Mouse (Mus musculus): ENCODE measurements around the gene Prpf40b.

Gene Prpf40b

GRCm38 (mm10) chr15:99290586-99290985 lies 4.3 kb upstream of the Prpf40b start:
- no peak for DNase-seq (ENCODE audit: low spot score in 2 of 2)

DNA sequence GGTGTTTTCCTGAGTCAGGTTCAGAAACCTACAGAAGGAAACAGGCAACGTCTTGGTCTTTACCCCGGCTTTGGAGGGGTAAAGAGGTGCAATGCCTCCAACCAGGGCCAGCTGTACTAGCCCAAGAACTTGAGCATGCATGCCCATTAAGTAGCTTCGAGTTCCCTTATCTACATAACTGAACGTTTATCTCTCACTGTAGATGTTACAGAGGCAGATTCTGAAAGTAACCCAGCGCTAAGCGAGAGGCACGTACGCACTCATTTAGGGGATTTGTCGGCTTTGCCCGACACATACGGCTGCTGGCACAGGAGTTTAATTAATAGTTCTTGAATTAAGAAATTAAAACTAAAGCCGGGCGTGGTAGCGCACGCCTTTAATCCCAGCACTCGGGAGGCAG lies 600 bp upstream of the Prpf40b start:
- DNase-seq (ENCODE audit: low spot score in 2 of 2), result no peak

GRCm38 (mm10) chr15:99295484-99295981 lies 646 bp downstream of the Prpf40b start, which contains the start of gene Fam186b:
TSS of gene Fam186b (minus strand) at chr15:99295888.
- DNase-seq (ENCODE audit: low spot score in 2 of 2), result peak in 1 of 2 experiments; percentile 45

DNA sequence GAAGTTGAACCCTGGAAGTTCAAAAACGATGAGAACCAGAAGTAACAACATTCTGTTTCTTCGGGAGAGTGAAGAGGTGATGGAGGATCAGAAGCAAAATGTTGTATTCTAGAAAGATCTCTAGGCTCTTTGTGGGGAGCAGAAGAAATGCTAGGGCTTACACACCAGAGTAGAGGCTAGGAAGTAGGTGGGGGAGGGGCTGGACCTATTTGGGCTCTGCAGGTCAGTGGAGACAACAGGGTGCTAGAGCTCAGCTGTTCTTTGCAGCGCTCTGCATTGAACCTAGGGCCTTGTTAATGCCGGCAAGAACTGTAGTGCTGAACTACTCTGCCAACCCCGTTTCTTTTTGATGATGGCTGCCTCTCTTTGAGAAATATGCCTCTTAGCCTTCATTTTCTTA lies 1.3 kb downstream of the Prpf40b start:
- no peak for DNase-seq (ENCODE audit: low spot score in 2 of 2)

DNA sequence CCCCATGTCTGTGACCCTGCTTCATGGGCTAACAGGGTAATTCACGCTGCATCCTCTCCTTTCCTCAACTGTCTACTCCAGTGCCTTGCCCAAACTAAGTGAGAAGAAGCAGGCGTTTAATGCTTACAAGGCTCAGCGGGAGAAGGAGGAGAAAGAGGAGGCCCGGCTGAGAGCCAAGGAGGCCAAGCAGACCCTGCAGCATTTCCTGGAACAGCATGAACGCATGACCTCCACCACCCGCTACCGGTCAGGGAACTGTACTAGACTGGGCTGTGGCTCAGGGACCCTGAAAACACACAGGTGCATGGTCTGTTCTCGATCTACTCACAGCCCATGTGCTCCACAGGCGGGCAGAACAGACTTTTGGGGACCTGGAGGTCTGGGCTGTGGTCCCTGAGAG lies 12.6 kb downstream of the Prpf40b start:
- no peak for DNase-seq (ENCODE audit: low spot score in 2 of 2)

DNA sequence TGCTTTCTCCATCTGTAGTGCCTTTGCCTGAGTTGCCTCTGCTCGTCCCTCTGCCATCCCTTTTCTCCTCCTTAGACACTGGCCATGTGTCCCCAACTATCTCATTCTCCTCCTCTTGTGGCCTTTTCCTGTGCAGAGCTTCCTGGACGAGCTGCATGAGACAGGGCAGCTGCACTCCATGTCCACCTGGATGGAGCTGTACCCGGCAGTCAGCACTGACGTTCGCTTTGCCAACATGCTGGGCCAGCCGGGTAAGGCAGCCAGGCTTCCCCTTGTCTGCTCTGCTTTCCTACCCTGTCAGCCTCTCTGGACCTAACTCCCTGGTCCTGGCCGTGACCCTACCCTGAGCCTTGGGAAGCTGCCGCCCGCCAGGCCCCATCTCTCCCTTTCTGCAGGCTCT lies 14.7 kb downstream of the Prpf40b start:
- no peak for DNase-seq (ENCODE audit: low spot score in 2 of 2)

- no peak for DNase-seq (ENCODE audit: low spot score in 2 of 2)
These were observed 15.7 kb downstream of the Prpf40b start for GRCm38 (mm10) chr15:99310617-99311016.

GRCm38 (mm10) chr15:99314891-99315290 lies 20.0 kb downstream of the Prpf40b start:
- DNase-seq (ENCODE audit: low spot score in 2 of 2), result no peak

DNA sequence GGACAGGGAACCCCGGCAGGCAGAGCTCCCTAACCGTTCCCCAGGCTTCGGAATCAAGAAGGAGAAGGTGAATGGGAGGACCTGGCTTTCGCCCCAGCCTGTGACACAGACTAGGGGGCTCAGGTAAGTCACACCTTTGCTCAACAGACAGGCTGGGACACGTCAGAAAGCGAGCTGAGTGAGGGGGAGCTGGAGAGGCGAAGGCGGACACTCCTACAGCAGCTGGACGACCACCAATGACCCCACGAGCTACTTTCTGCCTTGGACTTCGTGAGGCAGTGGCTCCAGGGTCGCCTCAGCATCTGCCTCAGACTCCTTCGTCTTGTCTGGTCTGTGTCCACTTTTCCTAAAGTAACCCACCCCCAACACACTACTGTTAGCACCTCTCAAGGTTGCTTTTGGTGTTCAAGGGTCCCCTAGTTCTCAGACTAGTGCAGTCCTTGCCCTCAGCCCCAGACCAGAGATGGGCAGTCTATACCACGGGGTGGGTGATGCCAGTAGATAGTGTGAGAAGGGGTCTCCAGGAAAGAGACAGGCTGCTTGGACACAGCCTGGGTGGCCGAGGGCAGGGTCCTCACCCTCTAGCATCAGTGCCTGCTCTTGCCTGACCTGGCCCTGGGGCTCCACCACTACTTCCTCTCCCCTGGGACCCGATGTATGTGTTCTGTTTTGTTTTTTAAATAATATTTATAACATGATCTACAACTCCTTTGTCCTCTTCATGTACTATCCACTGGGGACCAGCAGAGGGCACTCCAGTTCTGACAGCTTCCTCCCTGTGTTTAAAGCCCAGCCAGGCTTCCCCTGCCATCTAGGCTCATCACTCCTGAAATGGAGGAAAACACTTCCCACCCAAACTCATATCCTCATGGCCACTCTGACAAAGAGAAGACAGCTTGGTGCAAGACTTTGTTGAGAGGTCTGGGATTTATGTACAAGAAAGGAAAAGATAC lies 21.7 kb downstream of the Prpf40b start:
- peak; percentile 74 to 85 for DNase-seq (ENCODE audit: low spot score in 2 of 2)

- DNase-seq (ENCODE audit: low spot score in 2 of 2), result peak; percentile 69 to 87
These were observed 22.4 kb downstream of the Prpf40b start for GRCm38 (mm10) chr15:99317267-99317651.

GRCm38 (mm10) chr15:99318071-99318470 lies 23.2 kb downstream of the Prpf40b start:
- DNase-seq (ENCODE audit: low spot score in 2 of 2), result no peak

DNA sequence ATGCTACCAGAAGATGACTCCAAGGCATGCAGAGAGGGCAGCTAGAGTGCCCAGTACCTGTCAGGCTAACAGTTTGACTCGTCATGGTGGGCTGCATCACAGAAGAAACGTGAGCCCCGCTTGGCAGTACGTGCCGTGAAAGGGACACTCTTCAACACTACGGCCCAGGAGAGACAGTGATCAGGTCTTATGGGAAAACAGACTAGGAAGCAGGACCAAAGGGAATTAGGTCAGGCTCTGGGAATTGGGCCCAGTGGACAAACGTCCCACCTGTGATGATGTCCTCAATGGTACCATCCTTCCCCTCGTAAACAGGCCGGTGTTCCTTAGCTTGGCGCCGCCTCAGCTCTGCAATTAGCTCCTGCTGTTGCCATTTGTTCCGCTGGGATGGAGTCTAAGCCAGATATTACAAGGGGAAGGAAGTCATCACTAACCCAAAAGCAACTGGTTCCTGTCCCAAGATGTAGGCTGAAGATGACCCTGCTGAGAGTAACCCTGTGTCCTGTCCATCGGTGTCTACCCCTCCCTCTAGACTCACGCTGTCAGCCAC lies 24.0 kb downstream of the Prpf40b start:
- DNase-seq (ENCODE audit: low spot score in 2 of 2), result no peak

GRCm38 (mm10) chr15:99319411-99319871 lies 24.6 kb downstream of the Prpf40b start:
- DNase-seq (ENCODE audit: low spot score in 2 of 2), result peak in 1 of 2 experiments; percentile 49

DNA sequence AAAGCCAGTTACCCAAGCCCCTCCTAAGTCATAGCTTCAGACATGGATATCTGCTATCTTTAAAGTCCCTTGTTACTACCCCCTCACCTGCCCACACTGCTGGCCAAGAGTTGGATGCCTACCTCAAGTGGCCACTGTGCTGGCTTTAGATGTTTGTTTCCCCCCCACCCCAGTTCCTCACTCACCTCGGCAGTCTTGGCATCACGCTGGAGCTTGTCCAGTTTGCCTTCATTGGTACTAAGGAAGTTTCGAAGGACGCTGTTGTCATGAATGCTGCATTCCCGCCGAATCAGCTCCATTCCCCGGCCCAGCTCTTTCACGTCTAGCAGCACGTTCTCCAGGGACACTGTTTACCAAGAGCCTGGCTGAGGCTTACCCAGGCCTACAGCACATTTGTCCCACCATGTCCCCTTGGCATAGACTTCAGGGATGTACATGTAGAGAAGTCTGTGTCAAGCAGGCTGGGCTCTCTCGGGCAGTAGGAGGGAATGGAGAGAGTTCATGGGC lies 25.3 kb downstream of the Prpf40b start:
- DNase-seq (ENCODE audit: low spot score in 2 of 2), result no peak

DNA sequence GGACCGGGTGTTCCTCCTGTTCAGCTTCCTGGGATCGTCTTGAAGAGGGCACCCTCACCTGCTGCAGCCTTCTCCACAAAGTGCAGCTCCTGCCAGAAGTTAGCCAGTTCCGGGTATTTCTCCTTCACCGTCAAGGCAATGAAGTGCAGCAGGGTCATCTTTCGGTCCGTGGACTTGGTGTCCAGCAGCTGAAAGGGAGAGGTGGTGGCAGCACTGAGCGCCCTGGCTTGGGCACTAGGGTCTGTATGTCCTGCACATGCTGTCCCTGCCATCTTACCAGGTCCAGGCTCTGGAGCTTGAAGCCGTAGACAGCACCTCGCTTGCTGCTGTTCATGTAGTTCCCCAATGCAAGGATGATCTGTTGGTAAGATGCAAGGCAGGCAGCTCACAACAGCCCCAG lies 26.1 kb downstream of the Prpf40b start:
- DNase-seq (ENCODE audit: low spot score in 2 of 2), result no peak

- no peak for DNase-seq (ENCODE audit: low spot score in 2 of 2)
These were observed 29.3 kb downstream of the Prpf40b start for GRCm38 (mm10) chr15:99324151-99324550.

DNA sequence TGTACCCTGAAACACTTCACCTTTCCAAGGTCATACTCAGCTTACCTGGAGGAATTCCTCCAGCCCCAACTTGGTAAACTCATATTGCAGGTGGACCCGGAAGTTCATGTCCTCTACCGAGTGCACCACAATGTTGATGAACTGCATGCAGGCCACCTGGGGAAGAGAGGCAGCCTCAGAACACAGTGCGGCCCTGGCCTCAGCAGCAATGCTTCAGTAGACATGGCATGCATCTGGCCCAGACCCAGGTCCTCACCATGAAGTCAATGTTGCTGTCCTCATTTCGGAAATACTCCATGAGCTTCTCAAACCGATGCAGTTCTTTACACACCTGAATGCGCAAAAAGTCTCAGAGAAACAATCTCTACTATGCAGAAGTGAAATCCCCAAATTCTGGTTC lies 30.7 kb downstream of the Prpf40b start:
- no peak for DNase-seq (ENCODE audit: low spot score in 2 of 2)

- peak; percentile 61 to 78 for DNase-seq (ENCODE audit: low spot score in 2 of 2)
These were observed 31.5 kb downstream of the Prpf40b start for GRCm38 (mm10) chr15:99326407-99326806.

- no peak for DNase-seq (ENCODE audit: low spot score in 2 of 2)
These were observed 32.1 kb downstream of the Prpf40b start for GRCm38 (mm10) chr15:99326959-99327358.

GRCm38 (mm10) chr15:99328011-99328410 lies 33.1 kb downstream of the Prpf40b start:
- no peak for DNase-seq (ENCODE audit: low spot score in 2 of 2)

GRCm38 (mm10) chr15:99330324-99330723 lies 35.4 kb downstream of the Prpf40b start:
- DNase-seq (ENCODE audit: low spot score in 2 of 2), result no peak

DNA sequence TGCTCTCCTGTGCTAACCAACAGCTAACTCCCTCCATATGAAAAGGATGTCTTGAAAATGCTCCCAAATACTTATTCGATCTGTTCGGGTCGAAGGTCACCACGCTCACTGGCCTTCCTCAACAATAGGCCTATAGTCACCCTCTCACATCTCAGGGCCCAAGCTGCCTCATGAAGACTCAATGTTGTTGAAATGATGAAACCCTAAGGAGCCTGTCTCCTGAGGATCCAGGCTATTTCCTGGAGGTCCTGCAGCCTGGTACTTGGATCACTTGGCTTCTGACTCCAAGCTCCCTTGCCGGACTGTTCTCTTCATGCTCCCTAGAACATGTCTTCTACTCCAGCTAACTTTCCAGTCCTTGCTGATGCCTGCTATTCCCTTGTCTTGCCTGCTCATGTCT lies 36.5 kb downstream of the Prpf40b start:
- no peak for DNase-seq (ENCODE audit: low spot score in 2 of 2)

- DNase-seq (ENCODE audit: low spot score in 2 of 2), result no peak
These were observed 37.2 kb downstream of the Prpf40b start for GRCm38 (mm10) chr15:99332111-99332510.

All from heart, adult 9 months (tissue).